Mouse (Mus musculus) urinary bladder, postnatal 14 days (tissue): ENCODE measurements around the gene Mlip.
"Not testable (repeated sequence)": the region's sequence is repeated elsewhere in the genome, so short reads cannot be mapped to it uniquely, and the experiment has no call there.

Experiments
- DNase-seq: peaks from one replicate; pipeline ENCODE4 v3.0.0; 2021; ENCODE audit warnings: low spot score

The Mlip gene

GRCm38 (mm10) chr9:77179486-77179885, 173.3 kb downstream of the Mlip start:
- DNase-seq: no peak

GRCm38 (mm10) chr9:77175870-77176269, 176.9 kb downstream of the Mlip start:
- no peak for DNase-seq

- no peak for DNase-seq
Measured at GRCm38 (mm10) chr9:77172044-77172443, 180.7 kb downstream of the Mlip start.

GRCm38 (mm10) chr9:77165877-77166276, 186.9 kb downstream of the Mlip start:
- no peak for DNase-seq

- DNase-seq: no peak
Measured at GRCm38 (mm10) chr9:77161764-77162163, 191.0 kb downstream of the Mlip start.

GRCm38 (mm10) chr9:77160277-77160926, 192.4 kb downstream of the Mlip start:
- no peak for DNase-seq

GRCm38 (mm10) chr9:77148518-77149257, 204.1 kb downstream of the Mlip start:
- DNase-seq: no peak

GRCm38 (mm10) chr9:77119735-77120134, 233.0 kb downstream of the Mlip start:
- DNase-seq: no peak

GRCm38 (mm10) chr9:77096886-77097285, 255.9 kb downstream of the Mlip start:
- no peak for DNase-seq

GRCm38 (mm10) chr9:77083221-77083620, 269.5 kb downstream of the Mlip start:
- DNase-seq: not testable (repeated sequence)

- DNase-seq: no peak
Measured at GRCm38 (mm10) chr9:77071676-77072075, 281.1 kb downstream of the Mlip start.

- DNase-seq: no peak
Measured at GRCm38 (mm10) chr9:77056611-77057010, 296.2 kb downstream of the Mlip start.

GRCm38 (mm10) chr9:77054426-77055193, 298.2 kb downstream of the Mlip start:
- DNase-seq: no peak
